Mouse (Mus musculus): ENCODE measurements around the gene Pik3r5.

Pik3r5 gene

DNA sequence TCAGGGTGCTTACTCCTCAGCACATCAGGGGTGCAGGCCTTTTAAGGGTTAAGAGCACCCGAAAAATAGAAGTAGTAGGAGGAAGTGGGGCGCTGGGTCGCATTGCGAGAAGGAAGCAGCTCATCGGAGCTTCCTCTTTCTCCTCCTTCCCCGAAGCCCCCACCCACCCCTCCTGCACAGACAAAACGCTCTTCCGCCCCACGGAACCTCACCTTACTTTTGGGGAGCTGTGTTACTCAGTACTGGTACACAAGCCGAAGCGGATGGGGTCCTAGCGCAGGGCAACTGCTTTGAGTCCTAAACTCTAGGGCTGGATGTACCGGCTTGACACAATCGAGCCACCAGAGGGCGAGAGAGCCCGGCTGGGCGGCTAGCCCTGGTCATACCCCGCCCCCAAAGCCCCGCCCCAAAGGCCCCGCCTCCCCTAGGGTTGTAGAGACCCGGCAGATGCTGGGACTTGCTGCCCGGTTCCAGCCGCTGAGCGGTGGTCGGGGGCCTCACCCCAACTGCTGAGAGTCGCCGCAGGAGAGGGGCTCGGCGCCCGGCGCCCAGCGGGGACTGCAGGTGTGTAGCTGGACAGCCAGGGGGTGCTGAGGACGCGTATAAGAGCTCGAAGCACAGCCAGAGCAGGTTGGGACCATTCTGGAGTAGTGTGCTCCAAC, at the start of gene Pik3r5:
Gene Pik3r5, plus strand, starts transcription at position 423 of the 662 bp plus-strand sequence.
- DNase-seq (ENCODE audit: low spot score): peak; percentile 80

GRCm38 (mm10) chr11:68383519-68383918, 48.4 kb upstream of the Pik3r5 start:
- no peak for DNase-seq (ENCODE audit: low spot score)

DNA sequence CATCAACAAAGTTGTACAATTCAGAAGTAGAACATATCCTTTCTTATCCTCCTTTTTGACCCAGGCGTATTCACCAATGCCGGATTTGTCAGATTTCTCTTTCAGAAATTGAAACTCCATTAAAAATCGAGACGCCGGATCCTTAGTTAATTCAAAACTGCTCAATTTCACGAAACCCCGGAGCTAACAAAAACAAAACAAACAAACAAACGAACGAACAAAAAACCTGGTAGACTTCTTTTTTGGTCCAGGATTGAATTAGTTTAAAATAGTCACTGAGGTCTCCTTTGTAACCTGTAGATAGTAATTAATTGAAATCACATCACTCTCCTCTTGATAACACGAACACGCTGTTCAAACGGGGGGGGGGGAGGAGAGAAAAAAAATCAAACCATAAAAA, 47.8 kb upstream of the Pik3r5 start:
- DNase-seq (ENCODE audit: low spot score): no peak

DNA sequence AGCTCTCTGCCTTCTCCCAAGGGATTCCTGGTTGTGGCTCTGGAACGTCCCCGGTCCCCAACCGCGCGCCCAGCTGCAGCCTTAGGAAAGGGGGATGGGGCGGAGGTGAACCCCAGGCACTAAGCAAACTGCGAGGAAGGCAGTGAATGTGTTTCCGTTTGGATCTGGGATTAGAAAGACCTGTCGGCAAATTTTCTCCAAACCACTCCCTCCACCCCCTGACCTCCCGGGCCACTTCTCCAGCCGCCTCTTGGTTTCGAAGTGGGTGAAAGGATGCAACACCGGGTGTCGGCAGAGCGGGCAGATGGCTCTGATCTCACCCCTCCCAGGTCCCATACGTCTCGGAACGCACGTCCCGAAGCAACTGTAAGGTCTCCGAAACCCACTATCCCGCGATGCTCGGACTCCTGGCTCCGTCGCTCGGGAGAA, 47.3 kb upstream of the Pik3r5 start:
- no peak for DNase-seq (ENCODE audit: low spot score)

DNA sequence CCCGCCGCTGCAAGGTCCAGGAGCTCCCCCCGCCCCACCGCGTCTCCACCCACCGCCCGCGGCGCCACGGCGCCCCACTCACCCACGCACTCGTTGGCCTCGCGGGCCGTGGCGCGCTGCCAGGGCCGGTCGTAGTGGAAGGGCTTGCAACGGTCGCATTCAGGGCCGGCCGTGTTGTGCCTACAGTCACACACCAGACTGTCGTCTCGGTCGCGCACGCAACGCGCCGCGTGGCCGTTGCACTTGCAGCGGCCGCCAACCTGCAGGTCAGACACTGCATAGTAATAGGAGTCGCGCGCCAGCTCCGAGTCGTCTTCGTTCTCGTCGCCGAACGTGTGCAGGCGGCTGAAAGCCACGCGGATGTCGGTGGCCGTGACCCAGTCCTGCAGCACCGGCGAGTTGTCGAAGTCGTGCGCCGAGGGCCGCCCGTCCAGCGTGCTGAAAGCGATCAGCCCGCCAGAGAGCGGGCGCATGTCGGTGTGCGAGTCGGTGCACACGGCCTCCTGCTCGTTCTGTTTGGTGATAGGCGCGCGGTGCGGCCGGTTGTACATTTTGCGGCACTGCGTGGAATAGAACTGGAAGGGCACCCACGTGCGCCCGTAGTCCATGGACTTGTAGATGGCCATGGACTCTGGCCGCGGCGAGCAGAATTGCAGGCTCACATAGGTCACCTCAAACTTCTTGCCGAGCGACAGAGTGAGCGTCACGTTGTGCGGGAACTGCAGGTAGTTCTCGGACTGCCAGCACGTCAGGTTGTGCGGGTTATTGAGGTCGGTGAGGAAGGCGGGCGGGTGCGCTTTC, 46.7 kb upstream of the Pik3r5 start:
- peak; percentile 36 for DNase-seq (ENCODE audit: low spot score)

GRCm38 (mm10) chr11:68385921-68386588, 45.9 kb upstream of the Pik3r5 start:
- DNase-seq (ENCODE audit: low spot score): peak; percentile 11

DNA sequence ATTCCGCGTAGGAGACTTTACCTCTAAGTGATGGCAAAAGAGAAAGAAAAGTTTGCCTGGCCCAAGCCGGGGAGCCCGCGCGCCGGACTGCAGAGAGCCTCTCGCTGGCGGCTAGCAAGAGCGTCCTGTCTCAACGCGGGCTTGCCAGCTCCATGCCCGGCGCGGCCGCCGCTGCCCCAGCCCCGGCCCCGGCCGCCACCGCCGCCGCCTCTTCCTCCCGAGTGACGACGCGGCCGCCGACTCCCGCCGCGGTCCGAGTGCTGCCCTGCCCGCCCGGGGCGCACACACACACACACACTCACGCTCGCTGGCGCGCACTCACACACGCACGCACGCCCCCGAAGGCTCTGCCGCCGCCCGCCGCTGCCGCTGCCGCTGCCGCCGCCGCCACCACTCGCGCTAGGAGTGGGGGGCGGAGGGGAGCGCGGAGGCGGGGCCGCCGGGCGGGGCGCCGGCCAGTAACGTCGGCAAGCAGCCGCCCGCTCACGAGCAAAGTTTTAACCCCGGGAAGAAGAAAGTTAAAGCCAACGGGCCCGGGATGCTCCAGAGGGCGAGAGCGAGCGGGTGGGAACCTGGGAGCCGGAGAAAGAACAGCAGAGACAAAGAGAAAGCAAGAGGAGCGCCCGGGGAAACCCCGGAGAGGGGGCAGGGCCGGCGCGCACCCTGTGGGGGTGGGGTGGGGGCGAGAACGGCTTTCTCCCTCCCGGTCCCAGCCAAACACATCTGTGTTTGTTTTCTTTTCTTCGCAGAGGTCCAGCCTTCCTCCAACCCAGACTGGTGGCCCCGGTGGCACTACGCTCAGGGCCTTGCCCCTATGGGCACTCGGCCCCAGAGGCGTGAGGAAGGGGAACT, 45.1 kb upstream of the Pik3r5 start:
- DNase-seq (ENCODE audit: low spot score): peak; percentile 34

GRCm38 (mm10) chr11:68387441-68387760, 44.5 kb upstream of the Pik3r5 start:
- no peak for DNase-seq (ENCODE audit: low spot score)

- no peak for DNase-seq (ENCODE audit: low spot score)
Measured at GRCm38 (mm10) chr11:68387971-68388654, 43.8 kb upstream of the Pik3r5 start.

DNA sequence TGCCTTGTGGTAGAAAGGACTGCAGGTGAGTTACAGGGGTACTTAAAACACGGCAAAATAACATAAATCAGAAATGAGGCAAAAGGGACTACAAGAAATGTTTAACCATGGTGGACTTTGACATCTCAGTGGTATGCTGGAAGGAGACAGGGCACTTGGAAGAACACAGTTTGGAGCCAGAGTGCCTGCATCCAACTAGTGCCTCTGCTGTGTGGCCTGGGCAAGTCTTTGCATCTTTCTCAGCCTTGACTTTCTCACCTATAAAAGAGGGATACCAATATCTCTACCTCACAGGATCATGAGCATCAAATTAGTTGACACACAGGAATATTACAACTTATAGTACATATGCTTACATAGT, 43.3 kb upstream of the Pik3r5 start:
- no peak for DNase-seq (ENCODE audit: low spot score)

- no peak for DNase-seq (ENCODE audit: low spot score)
Measured at GRCm38 (mm10) chr11:68389621-68390020, 42.3 kb upstream of the Pik3r5 start.

DNA sequence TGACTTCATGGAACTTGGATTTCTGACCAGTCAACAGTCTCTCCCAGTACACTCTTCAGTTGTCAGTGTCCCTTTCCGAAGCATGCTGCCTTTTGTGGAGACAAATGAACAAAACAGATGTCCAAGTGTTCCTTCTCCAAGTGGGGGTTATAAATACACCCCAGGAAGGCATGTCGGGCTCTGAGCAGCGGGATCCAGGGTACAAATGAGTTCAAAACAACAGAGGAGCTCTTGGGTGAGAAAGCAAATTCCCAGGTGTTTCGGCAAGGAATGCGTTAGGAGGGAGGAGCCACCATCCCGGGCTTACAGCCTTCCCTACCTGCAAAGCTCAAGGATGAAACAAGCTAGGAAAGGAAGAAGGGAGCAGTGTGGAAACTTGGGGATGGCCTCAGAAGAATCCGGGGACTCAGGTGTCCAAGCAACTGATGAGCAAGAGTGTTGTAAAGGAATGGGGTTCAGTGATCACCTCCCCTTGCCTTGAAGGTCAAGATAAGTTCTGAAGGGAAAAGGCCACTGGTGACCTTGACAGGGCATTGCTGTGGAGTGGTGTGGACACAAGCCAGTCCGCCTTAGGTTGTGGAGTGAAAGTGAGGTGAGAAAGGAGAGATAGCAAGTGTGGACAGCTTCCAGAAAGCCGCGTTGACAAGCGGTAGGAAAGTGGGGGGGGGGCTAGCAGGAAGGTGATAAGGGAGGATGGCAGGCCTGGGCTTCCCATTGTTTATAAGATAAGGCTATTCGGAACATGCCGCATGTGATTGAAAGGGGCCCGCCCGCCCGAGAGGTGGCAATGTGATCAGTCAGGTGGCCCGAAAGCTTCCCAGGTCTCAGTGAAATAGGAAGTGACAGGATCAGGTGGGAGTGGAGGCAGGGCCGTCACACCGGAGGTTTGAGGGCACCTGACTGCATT, 41.3 kb upstream of the Pik3r5 start:
- DNase-seq (ENCODE audit: low spot score): no peak

GRCm38 (mm10) chr11:68393897-68394490, 37.9 kb upstream of the Pik3r5 start:
- no peak for DNase-seq (ENCODE audit: low spot score)

- no peak for DNase-seq (ENCODE audit: low spot score)
Measured at GRCm38 (mm10) chr11:68394749-68395148, 37.2 kb upstream of the Pik3r5 start.

GRCm38 (mm10) chr11:68395546-68395945, 36.4 kb upstream of the Pik3r5 start:
- DNase-seq (ENCODE audit: low spot score): no peak

DNA sequence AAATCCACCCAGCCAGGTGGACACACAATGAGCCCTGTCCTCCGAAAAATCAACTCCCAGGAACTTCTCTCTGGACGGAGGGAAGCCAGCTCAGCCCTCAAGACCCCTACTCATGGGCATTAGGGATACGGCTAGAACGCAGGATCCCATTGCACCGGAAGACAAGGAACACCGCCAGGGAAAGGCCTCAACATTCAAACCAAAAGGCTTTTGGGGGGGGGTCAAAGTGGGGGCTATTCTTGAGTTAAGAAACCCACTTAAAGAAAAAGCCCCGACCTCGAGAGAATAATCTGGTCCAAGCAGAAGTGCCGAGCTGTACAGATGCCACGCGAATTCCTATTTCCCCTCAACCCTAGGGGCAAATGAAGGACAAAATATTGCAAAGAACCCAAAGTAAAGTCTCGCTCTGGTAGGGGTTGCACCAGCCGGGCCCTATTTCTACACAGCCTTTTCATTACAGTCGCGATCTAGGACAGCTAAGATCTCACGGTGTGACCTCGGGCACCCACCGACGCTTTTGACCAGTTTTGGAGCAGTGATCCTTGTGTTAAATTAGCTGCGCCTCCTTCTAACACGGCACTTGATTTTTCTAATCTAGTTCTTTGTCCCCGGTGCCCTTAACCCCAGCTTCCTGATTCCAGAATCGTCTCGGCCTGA, 32.9 kb upstream of the Pik3r5 start:
- no peak for DNase-seq (ENCODE audit: low spot score)

DNA sequence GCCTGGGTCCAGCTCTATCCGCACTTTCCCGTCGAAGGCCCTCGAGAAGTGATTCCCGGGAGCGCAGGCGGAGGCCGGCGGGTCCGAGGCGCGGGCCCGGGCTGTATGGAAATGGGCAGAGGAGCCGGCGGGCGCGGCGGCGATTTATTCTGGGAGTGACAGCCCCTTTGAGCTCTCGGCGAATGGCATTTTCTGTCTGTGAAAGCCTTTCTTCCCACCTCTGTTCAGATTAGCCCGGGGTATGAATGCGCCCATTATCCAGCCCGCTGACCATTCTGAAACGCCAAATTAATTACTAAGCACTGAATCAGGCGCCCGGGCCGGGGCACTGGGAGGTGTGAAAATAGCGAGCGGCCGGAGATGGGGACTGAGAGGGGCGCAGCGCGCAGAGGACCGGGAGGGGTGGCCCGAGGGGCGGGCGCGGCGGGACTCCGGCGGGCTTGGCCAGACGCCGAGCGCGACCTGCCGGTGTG, 32.3 kb upstream of the Pik3r5 start:
- no peak for DNase-seq (ENCODE audit: low spot score)

DNA sequence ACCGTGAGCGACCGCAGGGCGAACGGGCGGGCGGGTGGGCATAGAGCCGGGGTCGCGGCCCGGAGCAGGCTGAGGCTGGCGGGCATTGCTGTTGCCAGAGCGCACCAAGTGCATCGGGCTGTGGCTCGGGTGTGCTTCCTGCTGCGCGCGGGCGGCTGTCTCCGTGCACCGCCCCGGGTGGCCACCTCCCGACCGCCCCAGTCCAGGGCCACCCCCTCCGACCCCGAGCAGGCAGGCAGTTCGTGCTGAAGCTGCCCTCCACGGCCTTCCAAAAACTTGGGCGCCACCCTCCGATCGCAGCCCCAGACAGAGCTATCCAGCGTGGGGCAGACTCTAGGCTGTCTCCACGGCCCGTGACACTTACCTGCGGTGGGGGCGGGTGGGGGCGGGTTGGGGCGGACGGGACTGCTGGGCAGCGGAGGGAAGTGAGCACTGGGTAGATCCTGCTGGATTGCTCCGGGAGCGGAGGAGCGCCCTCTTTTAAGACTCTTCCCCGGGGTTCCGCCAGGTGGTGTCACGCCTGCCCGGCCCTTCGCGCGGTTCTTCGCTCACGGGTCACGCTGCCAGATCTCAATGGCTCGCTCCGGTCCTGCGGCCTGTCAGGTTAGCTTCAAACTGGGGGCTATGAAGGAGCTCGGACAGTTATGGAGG, 31.8 kb upstream of the Pik3r5 start:
- peak; percentile 43 for DNase-seq (ENCODE audit: low spot score)

- DNase-seq (ENCODE audit: low spot score): no peak
Measured at GRCm38 (mm10) chr11:68400727-68401219, 31.1 kb upstream of the Pik3r5 start, which contains the start of gene Ntn1. Ntn1 (minus strand) TSS chr11:68400823.

All from urinary bladder, postnatal 14 days (tissue).